In the genomic region with DNA sequence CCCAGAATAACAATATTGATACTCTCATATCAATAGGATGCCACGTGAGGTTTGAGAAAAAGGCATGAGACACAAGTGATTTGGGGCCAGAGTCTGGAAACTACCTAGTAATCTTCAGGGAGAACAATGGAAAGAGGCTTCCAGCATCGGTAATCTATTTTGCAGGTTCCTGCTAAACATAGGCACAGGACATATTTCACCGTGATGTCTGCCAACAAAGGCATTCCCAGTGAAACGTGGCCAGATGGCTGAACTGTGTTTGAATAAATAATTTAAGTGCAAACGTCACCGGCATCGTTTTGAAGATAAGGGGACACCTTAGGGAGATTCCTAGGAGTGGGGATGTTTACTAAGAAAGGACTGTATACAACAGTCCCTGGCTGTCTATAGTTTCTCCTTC, we compare ENCODE assay signal across 15 mouse cellular contexts. TPM values are rescaled to one million over a fixed set of nuclear protein-coding genes. Genes with fewer than 3 reads are reported as not detected.
DNase-seq lines count a peak whose midpoint lies in the region; ATAC-seq and TF ChIP-seq lines count a peak whose summit lies in the region.
"Had no signal": no experiment of that assay in that cellular context is flagged by ENCODE, and none has a peak within 500 bp of the region (broad histone marks: within the 10 kb centered on the region; RNA-seq: fewer than 3 reads in every experiment).

No protein-coding gene starts in this region.

- no peak for TF ChIP-seq EP300 in heart, adult 2 months (IDR thresholded peaks at IDR 0.05; ENCODE audit: insufficient read depth, low read depth, low read length)

- no peaks in the 10 kb centered on the region for H3K79me2 ChIP-seq in heart, adult 2 months (replicated peaks; ENCODE audit: control insufficient read depth, insufficient read depth, low read length)

- 13% methylated on average over 7 of the region's 7 CpGs for WGBS in heart, adult 2 months
- WGBS in neural tube, embryonic 13.5 days: 21% methylated on average over 7 of the region's 7 CpGs

- DNase-seq in cerebellum, adult 18-20 months: peak; percentile 63 to 68
- no peak for DNase-seq in cerebellum, adult 11-12 months
- DNase-seq in heart, adult 2 months: peak in 1 of 2 experiments; percentile 57
- DNase-seq in heart, postnatal 36 days: no peak
- no peak for DNase-seq in neural tube, embryonic 10.5 days (ENCODE audit: extremely low spot score, low spot score)
- peak; percentile 32 for DNase-seq in mesoderm, embryonic 11.5 days (ENCODE audit: low read depth, low spot score)
- DNase-seq in kidney, adult 9 months: no peak
- DNase-seq: gastrocnemius, postnatal 36 days; lung, embryonic 14.5 days; right cerebral cortex, adult 18-20 months had no signal

- H3K4me3 ChIP-seq in heart, adult 2 months: no peak overlapping the region
- H3K4me3 ChIP-seq in neural tube, embryonic 13.5 days: no peak overlapping the region
- H3K4me3 ChIP-seq: embryonic facial prominence, embryonic 12.5 days; limb, embryonic 15.5 days; midbrain, embryonic 12.5 days had no signal

- no peaks in the 10 kb centered on the region for H3K27me3 ChIP-seq in heart, adult 2 months (ENCODE audit: control insufficient read depth, insufficient read depth, low read length)
- H3K27me3 ChIP-seq in neural tube, embryonic 13.5 days: no peaks in the 10 kb centered on the region
- H3K27me3 ChIP-seq: embryonic facial prominence, embryonic 12.5 days; limb, embryonic 15.5 days; midbrain, embryonic 12.5 days had no signal

- no peak for TF ChIP-seq POLR2A in heart, adult 2 months (IDR thresholded peaks at IDR 0.05; ENCODE audit: insufficient read depth, low read depth, low read length)

- TF ChIP-seq CTCF in heart, adult 2 months (IDR thresholded peaks at IDR 0.05): no peak

- H3K36me3 ChIP-seq in heart, adult 2 months (ENCODE audit: control insufficient read depth, insufficient read depth, low read length): no peaks in the 10 kb centered on the region
- H3K36me3 ChIP-seq in neural tube, embryonic 13.5 days: no peaks in the 10 kb centered on the region
- H3K36me3 ChIP-seq: embryonic facial prominence, embryonic 12.5 days; limb, embryonic 15.5 days; midbrain, embryonic 12.5 days had no signal

- H3K9ac ChIP-seq in heart, adult 2 months (ENCODE audit: low read depth, low read length): no peak overlapping the region
- H3K9ac ChIP-seq in neural tube, embryonic 13.5 days: no peak overlapping the region
- H3K9ac ChIP-seq: embryonic facial prominence, embryonic 12.5 days; limb, embryonic 15.5 days; lung, embryonic 14.5 days; midbrain, embryonic 12.5 days had no signal

- H3K27ac ChIP-seq in heart, adult 2 months: peak overlapping the region; percentile 79
- H3K27ac ChIP-seq in neural tube, embryonic 13.5 days (replicated peaks): peak overlapping the region; percentile 39; the same call in 1 of the 2 replicates
- H3K27ac ChIP-seq: embryonic facial prominence, embryonic 12.5 days; limb, embryonic 15.5 days; midbrain, embryonic 12.5 days had no signal

- intact Hi-C loops in heart, adult 2 months (cut with DNase I): no loop called here
- intact Hi-C loops in heart, postnatal 36 days (cut with DNase I): no loop called here

- no peak for ATAC-seq in neural tube, embryonic 13.5 days (ENCODE audit: low read depth)
- ATAC-seq: intestine, postnatal 0 days had no signal

- H3K9me3 ChIP-seq in neural tube, embryonic 13.5 days: no peaks in the 10 kb centered on the region
- H3K9me3 ChIP-seq: embryonic facial prominence, embryonic 12.5 days; limb, embryonic 15.5 days; midbrain, embryonic 12.5 days had no signal

- H3K4me2 ChIP-seq in neural tube, embryonic 13.5 days: no peak overlapping the region
- H3K4me2 ChIP-seq: embryonic facial prominence, embryonic 12.5 days; limb, embryonic 15.5 days; lung, embryonic 14.5 days; midbrain, embryonic 12.5 days had no signal

- peaks cover 15% of the 10 kb centered on the region for H3K4me1 ChIP-seq in heart, adult 2 months (ENCODE audit: control insufficient read depth, insufficient read depth, low read length)
- H3K4me1 ChIP-seq in neural tube, embryonic 13.5 days (replicated peaks): peaks cover 32% of the 10 kb centered on the region
- H3K4me1 ChIP-seq: embryonic facial prominence, embryonic 12.5 days; limb, embryonic 15.5 days; midbrain, embryonic 12.5 days had no signal

RNA-seq across cellular contexts. Expression of a gene that starts 22.4 kb away (rescaled TPM):
- 1 to 10 TPM; 5.3 to 6.4 TPM for total RNA-seq in heart, adult 2 months (2021)
- 9.9 and 11.1 TPM in 2 replicates for polyA plus RNA-seq in heart, adult 2 months (2012; rRNA removed)
- total RNA-seq in heart, postnatal 36 days (2021): 1 to 10 TPM; 6.3 to 6.4 TPM
- 32.8 and 34.6 TPM in 2 replicates for polyA plus RNA-seq in neural tube, embryonic 13.5 days (2015; fragmentation: Nextera tagmentation; extraction: Ambion mirVana)

Comparison
In these comparisons a context has a peak if more than half of its experiments do, and no peak if none do; other contexts are left out.
1. DNase-seq: peak in cerebellum, adult 18-20 months (2 of 2) and mesoderm, embryonic 11.5 days (single experiment); none in cerebellum, adult 11-12 months (single experiment), heart, postnatal 36 days (0 of 2), neural tube, embryonic 10.5 days (single experiment) and kidney, adult 9 months (single experiment).